Mouse (Mus musculus): Measurements from ENCODE around the gene Shc1.

- TF ChIP-seq EP300 (IDR thresholded peaks at IDR 0.05; ENCODE audit: low read depth) (no peak), CTCF (IDR thresholded peaks at IDR 0.05; ENCODE audit: low read depth) (no peak)
Observed at GRCm38 (mm10) chr3:89388134-89388881, 29.9 kb upstream of the Shc1 start.
